ENCODE assay signal across 8 mouse cellular contexts in the genomic region with DNA sequence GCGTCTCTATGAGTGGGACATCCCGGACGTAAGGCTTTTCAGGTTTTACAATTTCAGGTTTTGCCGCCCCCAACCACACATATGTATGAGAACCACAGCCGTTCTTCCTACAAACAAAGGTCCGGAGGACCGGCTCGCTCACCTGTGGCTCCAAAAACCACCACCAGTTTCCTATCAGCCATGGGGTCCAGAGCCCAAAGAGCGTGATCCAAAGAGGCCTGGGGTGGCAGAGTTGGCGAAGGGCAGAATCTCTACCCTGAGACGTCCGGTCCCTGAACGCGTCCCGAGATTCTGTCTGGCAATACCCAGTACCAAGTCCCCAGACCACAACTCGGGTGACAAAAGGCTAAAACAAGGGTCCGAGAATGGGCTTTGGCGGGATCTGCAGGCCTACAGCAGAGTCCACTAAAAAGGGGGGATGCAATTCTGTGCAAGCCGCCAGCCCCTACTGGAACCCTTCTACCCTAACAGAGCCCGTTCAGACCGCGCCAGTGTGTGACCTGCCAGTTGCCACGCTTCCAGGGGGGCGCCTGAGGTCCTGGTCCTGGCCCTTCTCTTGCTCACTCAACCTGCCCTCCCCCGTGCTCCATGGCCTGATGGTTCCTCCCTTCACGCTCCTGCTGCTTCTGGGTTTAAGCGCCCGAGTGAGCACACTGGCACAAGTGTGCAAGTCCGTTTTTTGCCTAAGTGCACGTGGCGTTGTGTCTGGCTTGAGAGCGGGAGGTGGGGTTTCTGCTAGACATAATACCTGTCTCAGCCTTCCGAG. TPM values are rescaled to one million over a fixed set of nuclear protein-coding genes. Genes with fewer than 3 reads are reported as not detected.
DNase-seq lines count a peak whose midpoint lies in the region; ATAC-seq and TF ChIP-seq lines count a peak whose summit lies in the region.

Gene Nmral1 (minus strand): TSS at position 604 of the 766 bp plus-strand sequence.

- ATAC-seq in forebrain, embryonic 13.5 days, result peak; percentile 93
- ATAC-seq in neutrophil, adult 5-6 weeks (ENCODE audit: extremely low read depth, insufficient number of reproducible peaks, low FRiP score, poor library complexity, severe bottlenecking), result peak; percentile 68

- peak within 1 kb of the TSS; percentile 87 for H3K27ac ChIP-seq in forebrain, embryonic 13.5 days

- no peak for TF ChIP-seq CTCF in lung, adult 2 months (IDR thresholded peaks at IDR 0.05; ENCODE audit: insufficient read depth, low read length)

- peaks cover 8% of the 10 kb centered on the region for H3K4me1 ChIP-seq in forebrain, embryonic 13.5 days
- no peaks in the 10 kb centered on the region; the same call in 1 of the 2 replicates for H3K4me1 ChIP-seq in lung, adult 2 months (ENCODE audit: control insufficient read depth, insufficient read depth, low read length)

- DNase-seq in ES-CJ7 (ENCODE audit: low read depth, low spot score), result peak; percentile 87
- DNase-seq in c-Kit-positive CD71-positive TER-119-negative erythroid progenitor cells, embryonic 14.5 days (ENCODE audit: low read depth), result peak; percentile 70
- DNase-seq in heart, postnatal 14 days, result peak; percentile 58 to 61
- peak in 1 of 2 experiments; percentile 77 for DNase-seq in layer of hippocampus, adult 18-20 months (ENCODE audit: low spot score in 2 of 2)
- peak; percentile 61 for DNase-seq in lung, adult 2 months
- peak; percentile 58 for DNase-seq in testis, postnatal 14 days (ENCODE audit: low spot score)

- peak within 1 kb of the TSS; percentile 62 for H3K4me3 ChIP-seq in forebrain, embryonic 13.5 days
- H3K4me3 ChIP-seq in lung, adult 2 months (replicated peaks; ENCODE audit: extremely low read depth, low read depth, low read length), result peak within 1 kb of the TSS; percentile 68

- intact Hi-C loops in heart, postnatal 14 days (cut with DNase I), result loop anchor here (5.0 kb wide), 2 partner anchors 73 to 208 kb away; partner anchors contain the start of gene Cdip1

- H3K9me3 ChIP-seq in forebrain, embryonic 13.5 days (replicated peaks), result no peaks in the 10 kb centered on the region

- WGBS in forebrain, embryonic 13.5 days, result 9% methylated on average over 33 of the region's 33 CpGs
- WGBS in lung, adult 2 months, result 15% methylated on average over 33 of the region's 33 CpGs

- peaks cover 28% of the 10 kb centered on the region for H3K36me3 ChIP-seq in forebrain, embryonic 13.5 days (ENCODE audit: poor library complexity, severe bottlenecking)

- peak within 1 kb of the TSS; percentile 81 for H3K9ac ChIP-seq in forebrain, embryonic 13.5 days

- peak within 1 kb of the TSS; percentile 76 for H3K4me2 ChIP-seq in forebrain, embryonic 13.5 days

- H3K27me3 ChIP-seq in forebrain, embryonic 13.5 days, result no peaks in the 10 kb centered on the region

- peak; percentile 23; the same call in 1 of the 2 replicates for TF ChIP-seq POLR2A in lung, adult 2 months (IDR thresholded peaks at IDR 0.05; ENCODE audit: borderline replicate concordance, extremely low read depth, low read depth, low read length)

RNA-seq across cellular contexts. Expression of gene Nmral1, which starts in this region (rescaled TPM):
- polyA plus RNA-seq in forebrain, embryonic 13.5 days (2015; fragmentation: Nextera tagmentation; extraction: Ambion mirVana), result 158 and 173 TPM in 2 replicates
- 1 to 10 TPM; 3.2 to 4.5 TPM for total RNA-seq in heart, postnatal 14 days (2021)
- total RNA-seq in layer of hippocampus, adult 18-20 months (2021), result 10 to 100 TPM; 17.7 to 18.0 TPM
- polyA plus RNA-seq in lung, adult 2 months (2012; rRNA removed), result 4.4 and 5.2 TPM in 2 replicates
- total RNA-seq in neutrophil, adult 5-6 weeks (2017), result 12.0 and 12.3 TPM in 2 replicates

Comparison
In these comparisons a context has a peak if more than half of its experiments do, and no peak if none do; other contexts are left out.
1. RNA of gene Nmral1 (polyA plus RNA-seq): 158 to 173 TPM in forebrain, embryonic 13.5 days; 4.4 to 5.2 TPM in lung, adult 2 months; every median in the first group is over 10 times any median in the second.